Mouse (Mus musculus): Measurements from ENCODE around the gene Tsc22d3.
A peak's percentile ranks its signal among the peaks of the same experiment; 100 is the strongest.

Gene Tsc22d3

GRCm38 (mm10) chrX:140491884-140492571 lies 108.4 kb downstream of the Tsc22d3 start:
- DNase-seq, result peak; percentile 46

- DNase-seq, result no peak
These were observed 110.3 kb downstream of the Tsc22d3 start for GRCm38 (mm10) chrX:140490203-140490602.
